Mouse (Mus musculus) lung, adult 18-20 months (tissue): ENCODE measurements around the gene Ppp2r5a.
A peak's percentile ranks its signal among the peaks of the same experiment; 100 is the strongest.

Source experiments
- DNase-seq, 2 experiments: peaks; one replicate each; pipeline ENCODE4 v3.0.0; 2022; ENCODE audit warnings: mixed read lengths in 2 of 2

The Ppp2r5a gene

DNA sequence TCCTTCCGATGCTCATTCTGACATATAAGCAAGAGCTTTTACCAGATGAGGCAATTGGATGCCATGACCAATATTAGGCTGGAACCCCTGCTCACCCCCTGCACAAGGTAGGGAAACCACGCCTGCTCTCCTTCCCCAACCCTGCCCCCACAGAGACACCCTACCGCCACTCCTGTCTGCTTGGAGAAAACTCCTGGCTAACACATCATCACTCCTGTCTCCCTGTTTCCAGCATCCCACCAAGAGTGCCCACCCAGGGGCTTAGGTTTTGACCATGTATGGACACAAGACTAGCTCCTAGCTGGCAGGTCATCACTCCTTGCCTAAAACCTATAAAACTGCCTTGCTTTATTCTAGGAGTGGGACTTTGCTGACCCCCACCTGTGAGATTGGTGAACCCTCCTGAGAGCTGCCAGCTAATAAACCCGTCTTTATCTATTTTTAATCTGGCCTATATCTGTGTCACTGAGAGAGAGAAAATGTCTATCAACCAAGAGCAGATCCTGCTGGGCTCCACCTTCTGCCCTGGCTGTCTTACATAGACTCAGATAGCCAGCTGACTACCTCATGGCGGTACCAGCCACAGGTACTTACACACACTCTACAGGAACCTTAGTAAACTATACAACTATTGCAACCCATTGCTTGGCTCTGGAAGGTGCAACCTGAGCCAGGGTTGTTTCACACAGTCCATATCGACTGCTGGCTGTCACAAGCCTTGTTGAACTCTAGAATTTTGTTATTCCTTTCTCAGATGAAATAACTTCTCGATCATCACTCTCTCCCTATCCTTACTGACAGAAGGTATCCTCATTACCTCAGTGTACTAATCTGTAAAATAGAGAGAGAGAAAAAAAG lies 78.1 kb downstream of the Ppp2r5a start:
- DNase-seq, result no peak

DNA sequence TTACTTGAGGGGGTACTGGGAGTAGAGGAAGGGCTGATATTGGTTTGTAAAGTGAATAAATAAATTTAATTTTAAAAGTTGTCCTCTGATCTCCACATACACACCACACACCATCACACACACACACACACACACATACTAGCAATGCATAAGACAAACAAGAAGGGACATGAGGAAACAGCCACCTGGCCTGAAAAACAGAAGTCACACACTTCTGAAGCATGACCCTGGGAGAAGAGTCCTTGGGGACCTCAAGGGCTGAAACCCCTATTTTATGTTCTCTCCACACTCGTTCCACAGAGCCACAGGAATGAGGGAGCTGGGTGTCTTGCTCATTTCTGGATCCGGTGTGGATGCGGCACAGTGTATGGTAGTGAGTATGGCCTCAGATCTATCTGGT lies 79.7 kb downstream of the Ppp2r5a start:
- DNase-seq, result no peak

DNA sequence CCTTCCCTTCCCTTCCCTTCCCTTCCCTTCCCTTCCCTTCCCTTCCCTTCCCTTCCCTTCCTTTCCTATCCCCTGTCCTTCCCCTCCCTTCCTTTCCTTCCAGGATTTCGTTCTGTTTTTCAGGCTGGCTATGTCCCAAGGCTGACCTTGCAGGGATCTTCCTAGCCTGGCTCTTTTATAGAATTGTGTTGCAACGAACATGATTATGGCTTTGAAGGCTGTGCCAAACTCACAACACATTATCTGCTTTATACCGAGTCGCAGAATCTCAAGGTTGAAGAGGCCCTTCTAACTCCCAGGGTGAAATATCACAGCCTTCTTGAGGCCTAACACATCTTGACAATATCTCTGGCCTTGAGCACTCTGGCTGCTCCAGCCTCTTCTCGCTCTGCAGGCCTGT lies 84.4 kb downstream of the Ppp2r5a start:
- no peak for DNase-seq

DNA sequence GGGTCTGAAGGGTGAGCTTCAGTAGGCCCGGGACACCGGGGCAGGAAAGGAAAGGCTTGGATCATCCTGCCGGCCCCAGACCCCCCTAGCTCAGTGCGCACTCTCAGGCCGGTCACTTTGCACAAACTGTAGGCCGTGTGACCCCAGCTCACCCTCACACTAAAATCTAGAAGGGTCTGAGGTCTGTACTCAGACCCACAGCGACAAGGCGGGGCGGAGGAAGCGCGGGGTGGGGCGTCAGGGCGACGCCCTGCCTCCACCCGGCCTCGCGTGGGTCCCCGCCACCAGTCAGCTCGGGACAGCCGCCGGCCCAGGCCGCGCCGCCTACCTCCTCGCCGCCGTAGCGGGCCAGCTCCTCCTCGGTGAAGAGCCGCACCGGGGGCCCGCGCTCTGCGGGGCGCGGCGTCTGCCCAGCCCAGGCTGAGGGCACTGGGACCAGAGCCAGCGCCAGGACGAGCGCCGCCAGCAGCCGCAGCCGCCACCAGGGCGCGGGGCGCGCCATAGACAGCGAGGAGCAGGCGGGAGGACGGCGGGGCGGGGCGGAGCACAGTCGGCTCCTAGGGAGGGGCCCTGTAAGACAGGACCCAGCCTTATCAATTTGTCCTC lies 85.4 kb downstream of the Ppp2r5a start, which contains the start of gene Nenf:
Gene Nenf (minus strand): TSS at position 604 of the 606 bp plus-strand sequence.
- DNase-seq, result peak; percentile 82 to 83

DNA sequence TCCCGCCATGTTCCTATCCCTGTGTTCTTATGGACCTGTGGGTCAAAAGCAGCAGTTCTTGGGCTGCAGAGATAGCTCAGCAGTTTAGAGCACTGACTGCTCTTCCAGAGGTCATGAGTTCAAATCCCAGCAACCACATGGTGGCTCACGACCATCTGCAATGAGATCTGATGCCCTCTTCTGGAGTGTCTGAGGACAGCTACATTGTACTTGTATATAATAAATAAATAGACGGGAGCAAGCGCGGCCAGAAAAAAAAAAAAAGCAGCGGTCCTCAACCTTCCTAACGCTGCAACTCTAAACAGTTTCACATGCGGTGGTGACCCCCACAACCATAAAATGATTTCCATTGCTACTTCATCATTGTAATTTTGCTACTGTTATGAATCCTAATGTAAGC lies 86.3 kb downstream of the Ppp2r5a start:
- no peak for DNase-seq

DNA sequence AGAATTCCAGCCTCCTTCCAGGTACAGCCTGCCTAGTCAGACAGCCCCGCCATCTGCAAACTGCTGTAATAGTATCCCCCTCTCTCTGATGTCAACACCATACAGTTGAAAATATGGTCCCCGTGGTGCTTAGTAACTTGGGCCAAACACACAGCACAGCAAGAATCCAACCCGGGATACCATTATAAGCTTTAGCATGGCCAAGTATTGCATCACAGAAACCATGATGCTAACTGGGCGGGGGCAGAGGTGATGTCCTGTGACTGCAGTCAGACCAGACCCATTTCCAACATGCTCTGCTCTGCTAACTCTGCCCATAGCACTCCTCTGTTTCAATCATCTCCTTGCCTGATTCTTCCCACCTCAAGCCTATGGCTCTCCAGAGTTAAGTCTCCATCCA lies 89.1 kb downstream of the Ppp2r5a start:
- DNase-seq, result peak; percentile 32 to 52

DNA sequence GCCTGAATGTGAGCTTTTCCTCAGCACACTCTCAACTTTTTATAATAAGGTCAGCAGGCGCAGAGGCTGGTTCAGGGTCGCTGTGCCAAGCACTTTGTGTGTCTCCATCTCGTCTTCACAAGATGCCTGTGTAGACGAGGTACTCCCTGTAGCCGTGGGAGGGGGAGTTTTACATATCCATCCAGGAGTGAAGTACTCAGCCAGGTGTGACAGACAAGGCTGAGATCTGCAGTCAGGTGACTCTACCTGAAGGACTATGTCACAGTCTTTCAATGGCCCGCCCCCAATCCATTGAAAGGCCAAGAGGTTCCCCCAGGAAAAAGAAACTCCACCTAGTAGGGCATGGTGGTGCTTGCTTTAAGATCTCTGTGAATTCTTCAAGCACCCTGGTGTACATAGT lies 89.9 kb downstream of the Ppp2r5a start:
- DNase-seq, result peak in 1 of 2 experiments; percentile 43

DNA sequence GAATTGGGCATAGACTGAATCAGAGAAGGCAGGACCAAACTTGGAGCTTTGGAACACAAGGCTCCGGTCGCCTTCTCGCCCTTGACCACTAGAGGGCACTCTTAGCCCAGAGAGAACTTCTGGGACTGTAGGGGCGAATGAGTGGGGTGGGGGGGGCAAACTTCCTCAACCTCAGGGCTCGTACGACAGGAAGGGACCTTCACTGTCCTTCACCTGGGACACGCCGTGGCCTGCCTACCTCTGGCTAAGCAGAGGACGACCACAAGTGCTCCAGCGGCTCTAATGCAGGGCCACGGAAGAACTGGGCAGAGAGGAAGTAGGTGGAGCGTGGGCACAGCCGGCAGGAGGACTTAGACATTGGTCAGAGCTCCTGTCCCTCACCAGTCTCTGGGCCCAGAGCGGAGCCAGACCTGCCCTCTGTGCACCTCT lies 90.5 kb downstream of the Ppp2r5a start:
- DNase-seq, result peak; percentile 88 to 90

DNA sequence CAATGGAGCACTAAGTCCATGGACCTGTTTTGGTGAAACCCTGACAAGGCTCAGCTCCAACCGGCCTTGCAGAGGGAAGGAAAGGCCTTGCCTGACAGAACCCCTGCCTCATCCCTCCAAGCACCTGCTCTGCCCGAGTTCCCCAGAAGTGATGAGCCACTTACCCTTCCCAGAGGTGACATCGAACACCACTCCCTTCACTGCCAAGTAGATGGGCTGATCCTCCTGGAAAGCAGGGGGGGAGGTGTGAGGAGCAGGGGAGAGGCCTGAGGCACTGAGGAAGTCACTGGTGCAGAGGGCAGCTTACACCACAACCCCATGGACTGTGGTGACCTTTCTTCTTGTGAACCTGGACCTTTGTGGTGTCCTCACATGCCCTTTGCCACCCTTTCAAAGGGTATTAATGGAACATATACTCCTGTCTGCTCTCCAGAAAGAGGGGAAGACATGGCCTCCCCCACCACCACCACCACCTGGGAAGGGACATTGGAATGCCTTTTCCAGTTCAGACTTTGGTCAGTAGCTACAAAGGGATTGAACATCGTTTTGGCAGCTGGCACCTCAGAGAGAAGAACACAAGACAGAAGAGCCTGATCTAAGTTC lies 91.7 kb downstream of the Ppp2r5a start:
- no peak for DNase-seq

DNA sequence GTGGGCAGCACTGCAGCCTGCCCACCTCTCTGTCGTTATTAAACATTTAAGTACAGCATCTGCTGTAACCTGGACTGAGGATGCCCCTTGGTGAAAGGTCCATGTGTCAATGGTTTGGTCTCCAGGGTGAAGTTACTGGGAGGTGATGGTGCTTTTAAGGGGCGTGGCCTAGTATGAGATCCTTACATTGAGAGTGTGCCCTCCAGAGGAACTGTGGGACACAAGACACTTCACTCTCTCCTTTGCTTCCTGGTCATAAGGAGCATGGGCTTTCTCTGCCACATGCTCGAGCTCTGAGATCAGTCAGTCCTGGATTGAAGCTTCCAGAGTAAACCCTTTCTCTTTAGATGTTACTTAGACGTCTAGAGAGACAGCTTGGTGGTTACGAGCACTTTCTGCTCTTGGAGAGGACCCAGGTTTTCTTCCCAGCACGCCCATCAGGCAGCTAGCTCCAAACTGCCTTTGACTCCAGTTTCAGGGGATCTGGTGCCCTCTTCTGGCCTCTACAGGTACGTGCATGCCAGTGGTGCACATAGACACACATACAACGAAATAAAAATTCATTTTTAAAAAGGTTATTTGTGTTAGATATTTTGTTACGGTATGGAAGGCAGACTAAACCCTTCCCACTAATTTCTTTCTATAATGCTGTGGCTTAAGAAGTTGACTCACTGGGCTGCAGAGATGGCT lies 95.2 kb downstream of the Ppp2r5a start:
- no peak for DNase-seq

DNA sequence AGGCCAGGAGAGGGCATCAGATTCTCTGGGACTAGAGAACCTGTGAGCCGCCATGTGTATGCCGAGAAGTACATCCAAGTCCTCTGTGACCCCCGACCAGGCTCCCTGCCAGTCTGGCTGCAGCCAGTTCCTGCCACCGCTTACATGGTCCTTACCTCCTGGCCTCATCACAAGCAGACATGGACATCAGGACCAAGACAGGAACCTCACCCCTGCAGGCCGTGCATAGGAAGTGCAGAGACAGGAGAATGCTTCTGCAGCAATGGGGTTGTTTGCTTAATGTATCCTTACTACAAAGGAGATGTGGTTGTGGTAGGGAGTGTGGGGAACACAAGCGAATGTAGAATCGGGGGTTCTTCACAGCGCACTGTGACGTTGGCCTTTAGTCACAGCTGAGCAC lies 96.8 kb downstream of the Ppp2r5a start:
- no peak for DNase-seq

DNA sequence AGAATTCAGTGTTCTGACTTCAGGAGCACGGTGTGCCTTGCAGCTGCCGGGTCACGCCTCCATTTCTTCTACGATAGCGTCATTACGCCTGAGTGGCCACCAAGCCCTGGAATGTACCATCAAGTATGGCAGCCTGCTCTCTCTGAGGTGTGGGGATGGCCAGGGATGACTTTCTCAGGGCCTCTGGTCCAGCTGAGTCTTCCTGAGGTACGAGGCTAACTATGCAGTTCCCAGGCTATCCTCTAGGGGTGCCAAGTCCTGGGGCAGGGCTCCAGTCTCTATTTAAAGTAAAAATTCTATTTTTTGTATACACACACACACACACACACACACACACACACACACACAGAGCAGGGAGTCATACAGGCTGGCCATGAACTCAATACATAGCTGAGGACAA lies 97.5 kb downstream of the Ppp2r5a start:
- DNase-seq, result no peak

DNA sequence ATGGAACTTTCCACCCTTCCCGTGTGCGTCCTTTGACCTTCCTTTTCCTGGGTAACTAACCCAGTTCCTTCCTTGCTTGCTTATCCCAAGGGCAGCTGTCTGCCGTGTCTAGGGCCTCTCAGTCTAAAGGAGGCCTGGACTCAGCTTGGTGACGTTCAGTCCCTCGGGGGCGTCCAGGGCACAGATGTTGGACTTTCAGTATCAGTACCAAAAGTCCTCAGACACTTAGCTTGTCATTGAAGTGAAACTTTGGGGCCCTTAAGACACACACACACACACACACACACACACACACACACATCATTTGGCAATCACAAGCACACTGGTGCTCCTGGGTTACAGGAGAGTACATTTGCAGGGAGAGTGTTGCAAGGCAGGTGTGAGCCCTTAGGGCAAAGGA lies 98.9 kb downstream of the Ppp2r5a start:
- DNase-seq, result no peak

DNA sequence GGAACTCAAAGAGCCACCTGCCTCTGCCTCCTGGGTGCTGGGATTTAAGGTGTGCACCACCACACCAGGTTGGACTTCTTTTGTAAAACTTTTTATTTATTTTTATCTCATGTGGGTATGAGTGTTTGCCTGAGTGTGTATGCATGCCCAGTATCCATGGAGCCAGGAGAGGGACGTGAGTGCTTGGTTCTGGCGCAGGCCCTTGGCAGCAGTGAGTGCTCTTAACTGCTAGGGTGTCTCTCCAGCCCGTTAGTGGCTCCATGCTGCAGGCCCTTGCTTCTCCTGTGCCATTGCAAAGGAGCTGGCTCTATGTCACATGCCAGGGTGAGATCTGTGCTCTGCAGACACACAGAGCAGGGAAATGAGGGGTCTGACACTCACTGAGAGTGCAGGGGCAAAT lies 99.3 kb downstream of the Ppp2r5a start:
- DNase-seq, result peak; percentile 76 to 85
